Mouse (Mus musculus) CD8-positive naive resting alpha-beta T cell, adult 2 months (primary cell): ENCODE results near the gene Dhx58.

Experiments used
- DNase-seq, 2 experiments: peaks; one replicate each; pipeline ENCODE4 v3.0.0; 2022; ENCODE audit warnings: low read depth in 2 of 2, low spot score in 2 of 2

The Dhx58 gene

GRCm38 (mm10) chr11:100703851-100704531 lies at the start of gene Dhx58:
Dhx58 (minus strand) TSS chr11:100704271.
- no peak for DNase-seq

GRCm38 (mm10) chr11:100752294-100752693 lies 48.2 kb upstream of the Dhx58 start:
- DNase-seq, result no peak

GRCm38 (mm10) chr11:100750127-100750526 lies 46.1 kb upstream of the Dhx58 start:
- DNase-seq, result no peak

- no peak for DNase-seq
These were observed 45.4 kb upstream of the Dhx58 start for GRCm38 (mm10) chr11:100749469-100749868.

GRCm38 (mm10) chr11:100748620-100749019 lies 44.5 kb upstream of the Dhx58 start:
- DNase-seq, result no peak

GRCm38 (mm10) chr11:100747114-100747513 lies 43.0 kb upstream of the Dhx58 start:
- DNase-seq, result no peak

GRCm38 (mm10) chr11:100746546-100746945 lies 42.5 kb upstream of the Dhx58 start:
- no peak for DNase-seq

GRCm38 (mm10) chr11:100745085-100745484 lies 41.0 kb upstream of the Dhx58 start:
- DNase-seq, result peak; percentile 47 to 63

GRCm38 (mm10) chr11:100741348-100741747 lies 37.3 kb upstream of the Dhx58 start:
- DNase-seq, result no peak

- DNase-seq, result no peak
These were observed 34.7 kb upstream of the Dhx58 start for GRCm38 (mm10) chr11:100738749-100739148.

- DNase-seq, result peak; percentile 97 to 99
These were observed 34.1 kb upstream of the Dhx58 start, which contains the start of gene Rab5c for GRCm38 (mm10) chr11:100738066-100738604. Rab5c (minus strand) TSS chr11:100738215.

GRCm38 (mm10) chr11:100737105-100737733 lies 33.1 kb upstream of the Dhx58 start:
- DNase-seq, result no peak

GRCm38 (mm10) chr11:100736746-100737080 lies 32.6 kb upstream of the Dhx58 start:
- DNase-seq, result no peak

GRCm38 (mm10) chr11:100735954-100736745 lies 32.1 kb upstream of the Dhx58 start:
- DNase-seq, result no peak

- no peak for DNase-seq
These were observed 31.2 kb upstream of the Dhx58 start for GRCm38 (mm10) chr11:100735134-100735865.

- no peak for DNase-seq
These were observed 26.6 kb upstream of the Dhx58 start for GRCm38 (mm10) chr11:100730477-100731205.

- no peak for DNase-seq
These were observed 25.9 kb upstream of the Dhx58 start for GRCm38 (mm10) chr11:100729976-100730375.

GRCm38 (mm10) chr11:100728601-100729000 lies 24.5 kb upstream of the Dhx58 start:
- DNase-seq, result no peak

- DNase-seq, result no peak
These were observed 23.1 kb upstream of the Dhx58 start for GRCm38 (mm10) chr11:100727201-100727600.

GRCm38 (mm10) chr11:100724919-100725512 lies 20.9 kb upstream of the Dhx58 start:
- DNase-seq, result no peak
